Mouse (Mus musculus): ENCODE data around the gene Gm3488. TPM values are rescaled to one million over a fixed set of nuclear protein-coding genes. Genes with fewer than 3 reads are reported as not detected.

The Gm3488 gene
- polyA plus RNA-seq (2012; ENCODE audit: low replicate concordance) = not detected in 2 replicates

GRCm38 (mm10) chr14:5501374-5501773, at the start of gene Gm3488:
Gene Gm3488 (plus strand): TSS chr14:5501674.

GRCm38 (mm10) chr14:5455367-5455766, 46.1 kb upstream of the Gm3488 start, which contains the start of gene Gm3194:
Gene Gm3194 (minus strand): TSS chr14:5455467.

GRCm38 (mm10) chr14:5477730-5478129, 23.7 kb upstream of the Gm3488 start, which contains the start of gene Gm8246:
Gene Gm8246 (minus strand): TSS chr14:5477830.

GRCm38 (mm10) chr14:5483907-5484306, 17.6 kb upstream of the Gm3488 start, which contains the start of gene Gm3187:
Gene Gm3187 (plus strand): TSS chr14:5484207.

GRCm38 (mm10) chr14:5538196-5538595, 36.7 kb downstream of the Gm3488 start, which contains the start of gene Gm3532:
Gene Gm3532 (plus strand): TSS chr14:5538496.

Other genes with a start within 250 kb of the Gm3488 start
- gene Gm3526, start 241.1 kb upstream of the Gm3488 start, polyA plus RNA-seq (2012; ENCODE audit: low replicate concordance) = 0.13 TPM in 1 of 2 replicates, not detected in the other
- not detected in 2 replicates for gene Gm3542, start 166.7 kb upstream of the Gm3488 start, polyA plus RNA-seq (2012; ENCODE audit: low replicate concordance)
- gene Gm3500, start 112.6 kb upstream of the Gm3488 start, polyA plus RNA-seq (2012; ENCODE audit: low replicate concordance) = not detected in 2 replicates
- gene Gm3194, start 46.2 kb upstream of the Gm3488 start, polyA plus RNA-seq (2012; ENCODE audit: low replicate concordance) = not detected in 2 replicates
- not detected in 2 replicates for gene Gm8246, start 23.8 kb upstream of the Gm3488 start, polyA plus RNA-seq (2012; ENCODE audit: low replicate concordance)
- not detected in 2 replicates for gene Gm3187, start 17.5 kb upstream of the Gm3488 start, polyA plus RNA-seq (2012; ENCODE audit: low replicate concordance)
- not detected in 2 replicates for gene Gm3532, start 36.8 kb downstream of the Gm3488 start, polyA plus RNA-seq (2012; ENCODE audit: low replicate concordance)
- not detected in 2 replicates for gene Gm8265, start 131.4 kb downstream of the Gm3488 start, polyA plus RNA-seq (2012; ENCODE audit: low replicate concordance)
- gene Gm9603, start 185.8 kb downstream of the Gm3488 start, polyA plus RNA-seq (2012; ENCODE audit: low replicate concordance) = not detected in 2 replicates
- not detected in 2 replicates for gene Gm3373, start 239.9 kb downstream of the Gm3488 start, polyA plus RNA-seq (2012; ENCODE audit: low replicate concordance)

All from leukemia stem cell, adult 10-12 weeks (primary cell).